Mouse (Mus musculus): Measurements from ENCODE around the gene Pip5k1b. TPM values are rescaled to one million over a fixed set of nuclear protein-coding genes. Genes with fewer than 3 reads are reported as not detected.

Gene Pip5k1b
- total RNA-seq, 2 experiments from 2014 or later: 24.1 to 25.8 TPM

GRCm38 (mm10) chr19:24426759-24427181 is 128.9 kb downstream of the Pip5k1b start:
- DNase-seq (ENCODE audit: low spot score in 2 of 2): no peak

GRCm38 (mm10) chr19:24418030-24418429 is 137.6 kb downstream of the Pip5k1b start:
- DNase-seq (ENCODE audit: low spot score in 2 of 2): no peak

DNA sequence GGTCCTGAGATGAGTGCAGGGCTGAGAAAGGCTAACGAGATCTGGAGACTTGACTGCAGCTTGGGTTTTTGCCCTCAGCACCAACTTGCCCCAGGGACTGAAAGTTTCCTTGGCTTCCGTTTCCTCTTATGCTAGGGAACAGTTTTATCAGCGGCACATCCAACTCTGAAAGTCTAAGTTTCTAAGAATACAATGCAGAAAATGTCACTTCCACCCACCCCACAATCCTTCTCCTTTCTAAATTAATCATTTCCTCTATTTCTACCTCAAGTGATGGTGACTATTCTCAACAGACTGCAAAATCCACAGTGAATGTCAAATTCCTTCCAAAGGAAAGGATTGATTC is 138.0 kb downstream of the Pip5k1b start:
- DNase-seq (ENCODE audit: low spot score in 2 of 2): peak; percentile 6 to 13

DNA sequence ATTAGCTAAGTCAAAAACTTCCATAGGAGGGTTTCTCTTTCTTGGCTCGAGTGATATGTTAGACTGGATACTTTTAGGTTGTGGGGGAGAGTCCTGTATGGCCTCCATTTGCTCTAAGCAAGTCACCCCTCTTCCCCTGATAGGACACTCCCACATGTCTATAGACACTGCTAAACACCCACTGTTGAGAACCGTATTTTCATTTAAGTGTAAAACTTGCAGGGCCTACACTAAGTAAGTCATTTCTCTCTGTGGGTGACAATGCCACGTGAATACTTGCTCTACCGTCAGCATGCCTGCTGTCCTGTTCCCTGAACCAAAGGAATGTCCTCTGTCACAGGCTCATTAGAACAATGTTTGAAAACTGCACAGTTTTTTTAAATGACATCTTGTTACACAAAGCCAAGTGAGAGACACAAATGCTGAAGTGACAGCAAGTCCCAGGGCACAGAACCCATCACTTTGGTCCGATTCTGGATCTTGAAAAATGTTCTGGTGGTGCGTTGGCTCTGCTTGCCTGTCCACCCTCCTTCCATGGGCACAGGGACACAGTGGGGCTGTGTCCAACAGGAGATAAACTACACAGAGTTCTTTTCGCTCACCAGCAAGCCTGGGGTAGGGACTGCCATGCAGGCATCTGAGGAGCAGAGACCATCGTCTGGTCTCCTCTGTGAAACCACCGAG is 138.6 kb downstream of the Pip5k1b start:
- peak in 1 of 2 experiments; percentile 7 for DNase-seq (ENCODE audit: low spot score in 2 of 2)

GRCm38 (mm10) chr19:24415778-24416621 is 139.7 kb downstream of the Pip5k1b start:
- DNase-seq (ENCODE audit: low spot score in 2 of 2): no peak

GRCm38 (mm10) chr19:24408863-24409564 is 146.7 kb downstream of the Pip5k1b start:
- no peak for DNase-seq (ENCODE audit: low spot score in 2 of 2)

GRCm38 (mm10) chr19:24404716-24405115 is 151.0 kb downstream of the Pip5k1b start:
- DNase-seq (ENCODE audit: low spot score in 2 of 2): no peak

GRCm38 (mm10) chr19:24403245-24403644 is 152.4 kb downstream of the Pip5k1b start:
- no peak for DNase-seq (ENCODE audit: low spot score in 2 of 2)

- DNase-seq (ENCODE audit: low spot score in 2 of 2): no peak
Measured at GRCm38 (mm10) chr19:24393920-24394319, 161.8 kb downstream of the Pip5k1b start.

DNA sequence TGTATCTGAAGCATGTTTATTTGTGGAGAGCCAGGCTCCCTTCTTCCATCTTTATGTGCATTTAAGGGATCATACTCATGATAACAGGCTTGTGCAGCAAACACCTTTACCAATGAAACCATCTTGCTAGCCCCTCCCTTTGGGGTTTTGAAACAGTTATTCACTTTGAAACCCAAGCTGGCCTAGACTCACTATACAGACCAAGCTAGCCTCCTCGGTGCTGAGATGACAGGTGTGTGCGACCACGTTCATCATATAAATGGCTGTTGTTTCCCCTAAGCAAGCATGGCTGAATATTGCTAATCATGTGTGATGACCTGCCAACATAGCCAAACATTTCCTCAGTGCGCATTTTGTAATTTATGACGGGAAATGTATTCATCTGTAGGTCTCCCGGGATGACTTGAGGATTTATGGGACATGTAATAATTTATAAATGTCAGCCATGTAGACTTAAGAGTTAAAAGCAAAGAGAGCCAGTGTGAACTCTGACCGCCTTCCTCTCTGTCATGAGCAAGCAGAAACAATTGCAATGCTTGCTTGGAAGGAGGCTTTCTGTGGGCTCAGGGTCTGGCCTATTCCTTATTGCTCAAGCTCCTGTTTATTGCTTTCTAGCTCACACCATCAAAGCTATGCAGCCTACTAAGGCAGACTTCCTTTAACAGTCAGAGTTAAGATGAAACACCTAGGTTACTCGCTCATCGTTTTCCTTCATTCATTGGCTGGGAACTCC is 164.0 kb downstream of the Pip5k1b start:
- DNase-seq (ENCODE audit: low spot score in 2 of 2): no peak

DNA sequence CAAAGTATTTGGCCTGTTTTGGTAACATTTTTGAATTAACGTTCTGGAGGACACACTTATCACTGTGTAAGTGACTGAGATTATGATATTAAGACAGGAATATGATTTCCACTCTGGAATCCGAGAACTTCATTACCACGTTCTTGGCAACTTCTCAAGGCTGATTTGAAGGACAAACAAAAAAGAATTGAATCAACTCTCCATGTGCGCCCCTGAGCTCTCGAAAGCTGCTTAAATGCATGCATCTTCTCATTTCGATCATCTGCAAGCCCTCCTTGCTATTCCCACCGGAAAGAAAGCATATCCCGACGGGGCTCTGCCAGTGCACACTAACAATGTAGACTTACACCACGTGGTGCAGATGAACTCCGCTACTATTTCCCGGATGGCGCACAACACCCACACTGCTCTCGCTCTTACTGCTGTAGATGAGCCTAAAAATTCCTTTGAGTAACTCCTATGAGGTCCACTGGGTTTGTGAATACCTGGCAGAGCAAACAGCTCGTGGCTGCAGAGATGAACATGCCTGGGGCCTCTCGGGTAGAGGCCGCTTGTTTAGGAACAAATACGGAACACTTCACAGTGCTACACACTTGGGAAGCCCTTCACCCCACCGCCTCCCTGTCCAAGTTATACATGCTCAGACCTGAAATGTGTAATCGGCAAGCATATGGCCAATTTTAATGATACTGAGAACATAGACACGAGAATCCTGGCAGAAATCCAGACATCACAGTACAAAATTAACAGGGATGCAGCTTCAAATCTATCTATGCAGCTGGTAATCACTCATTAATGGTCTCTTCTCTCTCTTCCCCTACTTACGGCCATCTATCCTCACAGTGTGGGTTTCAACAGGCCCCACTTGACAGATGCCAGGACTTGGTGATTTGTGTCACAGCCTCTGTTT is 168.5 kb downstream of the Pip5k1b start:
- no peak for DNase-seq (ENCODE audit: low spot score in 2 of 2)

DNA sequence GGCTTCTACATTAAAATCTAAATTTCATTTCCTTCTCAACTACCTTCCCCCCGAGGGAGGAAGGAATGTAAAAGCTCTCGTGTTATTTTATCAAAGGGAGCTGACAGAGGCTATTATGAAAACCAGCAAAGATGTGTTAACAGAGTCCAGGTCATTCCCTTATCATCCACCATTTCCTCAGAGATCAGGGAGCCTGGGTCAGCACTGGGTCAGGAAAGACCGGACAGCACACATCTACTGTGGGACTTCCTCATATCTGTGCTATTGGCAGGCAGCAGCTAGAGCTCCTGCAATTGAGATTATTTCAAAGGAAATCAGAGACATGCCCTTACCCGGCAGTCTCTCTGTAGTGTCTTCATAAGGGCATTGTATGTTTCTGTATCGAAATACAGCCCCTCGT is 177.2 kb downstream of the Pip5k1b start:
- no peak for DNase-seq (ENCODE audit: low spot score in 2 of 2)

- no peak for DNase-seq (ENCODE audit: low spot score in 2 of 2)
Measured at GRCm38 (mm10) chr19:24371763-24372640, 183.7 kb downstream of the Pip5k1b start.

GRCm38 (mm10) chr19:24368419-24368818 is 187.3 kb downstream of the Pip5k1b start:
- no peak for DNase-seq (ENCODE audit: low spot score in 2 of 2)

DNA sequence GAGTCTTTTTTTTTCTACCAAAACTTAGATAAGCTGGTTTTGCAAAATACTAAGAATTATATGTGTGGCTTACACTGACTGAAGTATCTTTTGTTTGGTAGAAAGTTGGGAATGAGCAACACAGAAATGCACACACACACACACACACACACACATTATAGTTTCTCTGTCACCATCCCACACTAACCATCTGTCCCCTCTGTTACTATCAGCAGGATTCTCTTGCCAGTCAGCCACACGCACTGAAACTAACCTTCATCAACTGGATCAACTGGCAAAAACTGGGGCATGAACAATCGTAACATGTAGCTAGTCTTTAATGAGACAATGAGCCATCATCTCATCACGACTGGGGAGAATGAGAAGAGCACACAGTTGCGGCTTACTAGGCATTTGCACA is 187.9 kb downstream of the Pip5k1b start:
- peak; percentile 8 to 13 for DNase-seq (ENCODE audit: low spot score in 2 of 2)

DNA sequence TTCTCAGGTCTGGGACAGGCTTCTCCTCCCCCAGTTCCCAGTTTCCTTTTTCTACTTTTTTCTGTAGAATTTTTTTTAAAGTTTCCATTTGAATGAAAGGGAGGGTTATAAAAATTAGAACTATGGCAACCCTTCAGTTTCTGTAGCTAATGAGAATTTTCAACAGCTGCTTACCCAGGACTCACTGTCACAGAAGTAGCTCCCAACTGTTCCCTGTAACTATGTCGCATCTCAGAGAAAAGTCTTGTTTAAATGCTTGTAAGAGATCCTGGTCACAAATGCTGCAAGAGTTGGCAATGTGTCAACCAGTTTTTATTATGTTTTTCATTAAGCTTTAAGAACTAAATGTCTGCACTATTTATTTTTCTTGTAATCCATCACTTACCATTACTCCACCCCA is 188.9 kb downstream of the Pip5k1b start:
- DNase-seq (ENCODE audit: low spot score in 2 of 2): no peak

DNA sequence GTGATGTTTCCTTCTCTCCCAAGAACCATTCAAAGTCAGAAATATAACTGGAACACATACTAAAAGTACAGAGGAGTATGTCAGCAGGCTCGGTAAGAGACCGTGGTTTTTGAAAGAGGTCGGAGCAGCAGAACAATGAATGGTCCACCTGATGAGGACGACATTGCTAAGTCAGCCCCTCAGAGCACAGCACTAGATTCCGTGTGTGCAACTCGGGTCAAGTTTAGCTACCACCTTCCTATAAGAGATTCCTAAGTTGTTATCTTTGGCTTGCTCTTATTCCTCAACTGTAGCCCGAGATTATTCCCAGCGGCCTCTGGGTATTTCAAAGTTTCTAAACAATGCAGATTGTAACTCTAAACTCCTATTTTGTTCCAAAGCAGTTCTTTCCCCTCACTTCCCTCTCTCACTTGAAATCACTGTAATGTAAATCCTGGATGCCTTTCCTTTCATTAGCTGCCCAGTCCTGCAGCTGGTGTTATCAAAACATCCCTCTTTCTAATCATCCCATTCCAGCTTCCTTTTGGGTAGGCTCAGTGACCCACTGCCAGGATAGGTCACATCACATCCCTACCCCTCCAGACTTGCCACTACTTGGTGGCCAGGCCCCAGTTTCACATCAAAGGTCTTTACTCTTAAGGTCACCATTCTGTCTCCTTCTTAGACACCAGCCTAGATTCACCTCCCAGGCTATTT is 192.9 kb downstream of the Pip5k1b start:
- no peak for DNase-seq (ENCODE audit: low spot score in 2 of 2)

DNA sequence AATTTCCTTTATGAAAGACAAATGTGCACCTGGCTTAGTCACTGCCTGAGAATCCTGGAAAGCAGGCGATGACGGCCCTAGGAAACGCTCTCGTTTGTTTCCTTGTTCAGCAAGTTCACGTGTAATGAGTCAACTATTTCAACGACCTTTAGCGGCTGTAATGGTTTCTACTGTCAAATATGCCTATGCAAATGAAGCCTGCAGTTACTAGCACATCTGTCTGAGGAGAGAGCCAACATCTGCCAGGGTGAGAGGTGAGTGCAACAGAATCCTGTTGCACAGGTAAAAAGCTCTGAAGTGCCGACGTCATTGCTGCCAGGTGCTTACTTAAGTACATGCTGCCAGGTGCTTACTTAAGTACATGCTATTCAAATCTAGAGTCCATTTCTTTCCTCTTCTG is 196.4 kb downstream of the Pip5k1b start:
- no peak for DNase-seq (ENCODE audit: low spot score in 2 of 2)

Data from left cerebral cortex, adult 18-20 months (tissue).